Mouse (Mus musculus) midbrain, embryonic 14.5 days (tissue): Measurements from ENCODE around the gene Eps8. TPM values are rescaled to one million over a fixed set of nuclear protein-coding genes. Genes with fewer than 3 reads are reported as not detected.
A peak's percentile ranks its signal among the peaks of the same experiment; 100 is the strongest.

Source experiments
- ATAC-seq: fragments of 200-750 bp; cut with Nextera tagmentation; 2 replicates; pipeline ENCODE4 v1.8.0; 2017; ENCODE audit warnings: moderate number of reproducible peaks, moderate library complexity; ENCODE audit not compliant: low FRiP score, low TSS enrichment
- DNase-seq: peaks from one replicate; pipeline ENCODE4 v3.0.0-alpha.2; 2015
- H3K27ac ChIP-seq: fragments of 300-500 bp; sonication (generic); replicated peaks from 2 replicates; pipeline ENCODE4 v1.5.1; 2014; ENCODE audit warnings: mild to moderate bottlenecking, low read depth, low read length, moderate library complexity
- H3K27me3 ChIP-seq: fragments of 300-500 bp; sonication (generic); 2 replicates; pipeline ENCODE4 v1.6.1; 2014; ENCODE audit warnings: low read length, control low read depth, mixed read lengths; ENCODE audit not compliant: control insufficient read depth, insufficient read depth
- H3K36me3 ChIP-seq: fragments of 300-500 bp; sonication (generic); 2 replicates; pipeline ENCODE4 v1.6.1; 2014; ENCODE audit warnings: low read length, control low read depth; ENCODE audit not compliant: control insufficient read depth, insufficient read depth
- H3K4me1 ChIP-seq: fragments of 300-500 bp; sonication (generic); 2 replicates; pipeline ENCODE4 v1.6.1; 2014; ENCODE audit warnings: mild to moderate bottlenecking, antibody characterized with exemption, low read length, control low read depth; ENCODE audit not compliant: control insufficient read depth, insufficient read depth
- H3K4me2 ChIP-seq: fragments of 300-500 bp; sonication (generic); 2 replicates; pipeline ENCODE4 v1.6.1; 2014; ENCODE audit warnings: mild to moderate bottlenecking, low read length, moderate library complexity
- H3K4me3 ChIP-seq: fragments of 300-500 bp; sonication (generic); replicated peaks from 2 replicates; pipeline ENCODE4 v1.5.1; 2014; ENCODE audit warnings: low read depth, low read length
- H3K9ac ChIP-seq: fragments of 300-500 bp; sonication (generic); replicated peaks from 2 replicates; pipeline ENCODE4 v1.6.1; 2014; ENCODE audit warnings: mild to moderate bottlenecking, low read length, moderate library complexity
- H3K9me3 ChIP-seq: fragments of 300-500 bp; sonication (generic); 2 replicates; pipeline ENCODE4 v1.6.1; 2016; ENCODE audit warnings: low read length, control low read depth, mixed read lengths; ENCODE audit not compliant: control insufficient read depth
- WGBS: fragments of 180-500 bp; shearing (Covaris S2); extraction: QIAGEN DNeasy Blood & Tissue Kit; methylation state at CpG from one replicate; pipeline ENCODE4 v1.1.7; 2014; 5-methylcytosine and 5-hydroxymethylcytosine counted together
- polyA plus RNA-seq: library from polyadenylated mRNA; unstranded; fragments of >200 nt; fragmentation: Nextera tagmentation; extraction: Ambion mirVana; gene quantifications from 2 replicates; pipeline ENCODE4 v1.2.1, GENCODE M21; 2014

Gene Eps8
- polyA plus RNA-seq, 1 experiment from 2014 or later, result 19.2 TPM

DNA sequence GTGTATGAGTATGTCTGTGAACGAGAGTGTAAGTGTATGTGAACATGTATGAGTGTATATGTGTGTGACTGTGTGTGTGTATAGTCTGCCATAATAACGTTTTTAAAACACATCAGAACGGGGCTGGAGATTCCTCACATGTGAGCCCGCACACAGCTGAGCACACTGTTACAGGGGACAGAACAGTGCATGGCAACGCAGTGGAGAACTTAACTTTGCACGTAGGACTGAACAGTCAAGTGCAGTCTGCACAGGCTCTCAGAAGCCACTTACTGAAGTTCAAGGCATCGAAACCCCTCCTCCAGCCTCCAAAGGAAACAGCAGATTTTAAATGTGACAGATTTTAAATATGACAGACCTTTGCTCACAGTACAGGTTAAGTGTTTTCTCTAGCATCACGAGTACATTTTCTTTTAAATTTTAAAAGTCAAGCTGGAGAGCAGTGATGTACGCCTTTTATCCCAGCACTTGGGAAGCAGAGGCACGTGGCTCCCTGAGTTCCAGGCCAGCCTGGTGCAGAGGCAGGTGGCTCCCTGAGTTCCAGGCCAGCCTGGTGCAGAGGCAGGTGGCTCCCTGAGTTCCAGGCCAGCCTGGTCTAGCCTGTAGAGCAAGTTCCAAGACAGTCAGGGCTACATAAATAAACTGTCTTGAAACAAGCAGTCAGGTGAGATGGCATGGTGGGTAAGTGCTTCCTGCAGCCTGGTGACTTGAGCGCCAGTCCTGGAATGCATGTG lies 15.7 kb downstream of the Eps8 start:
- no peaks in the 10 kb centered on the region for H3K9me3 ChIP-seq
- no peak overlapping the region for H3K4me3 ChIP-seq
- H3K4me1 ChIP-seq, result no peaks in the 10 kb centered on the region
- no peak overlapping the region for H3K27ac ChIP-seq
- WGBS, result 92% methylated on average over 11 of the region's 11 CpGs
- no peaks in the 10 kb centered on the region for H3K27me3 ChIP-seq
- no peak for DNase-seq
- no peak overlapping the region for H3K9ac ChIP-seq
- no peak for ATAC-seq
- no peaks in the 10 kb centered on the region for H3K36me3 ChIP-seq
- no peak overlapping the region for H3K4me2 ChIP-seq

GRCm38 (mm10) chr6:137637443-137637842 lies 17.2 kb downstream of the Eps8 start:
- no peak overlapping the region for H3K4me3 ChIP-seq
- 81% methylated on average over 7 of the region's 7 CpGs for WGBS
- H3K9ac ChIP-seq, result no peak overlapping the region
- DNase-seq, result no peak
- H3K9me3 ChIP-seq, result no peaks in the 10 kb centered on the region
- H3K4me1 ChIP-seq, result no peaks in the 10 kb centered on the region
- H3K36me3 ChIP-seq, result no peaks in the 10 kb centered on the region
- no peak overlapping the region for H3K27ac ChIP-seq
- H3K4me2 ChIP-seq, result no peak overlapping the region
- no peaks in the 10 kb centered on the region for H3K27me3 ChIP-seq
- ATAC-seq, result no peak

GRCm38 (mm10) chr6:137636131-137636530 lies 18.5 kb downstream of the Eps8 start:
- H3K4me1 ChIP-seq, result no peaks in the 10 kb centered on the region
- ATAC-seq (no peak), DNase-seq (no peak)
- H3K4me3 ChIP-seq, result no peak overlapping the region
- H3K27ac ChIP-seq, result no peak overlapping the region
- H3K9me3 ChIP-seq, result no peaks in the 10 kb centered on the region
- no peaks in the 10 kb centered on the region for H3K36me3 ChIP-seq
- no peak overlapping the region for H3K9ac ChIP-seq
- no peak overlapping the region for H3K4me2 ChIP-seq
- H3K27me3 ChIP-seq, result no peaks in the 10 kb centered on the region
- 83% methylated on average over 5 of the region's 5 CpGs for WGBS

DNA sequence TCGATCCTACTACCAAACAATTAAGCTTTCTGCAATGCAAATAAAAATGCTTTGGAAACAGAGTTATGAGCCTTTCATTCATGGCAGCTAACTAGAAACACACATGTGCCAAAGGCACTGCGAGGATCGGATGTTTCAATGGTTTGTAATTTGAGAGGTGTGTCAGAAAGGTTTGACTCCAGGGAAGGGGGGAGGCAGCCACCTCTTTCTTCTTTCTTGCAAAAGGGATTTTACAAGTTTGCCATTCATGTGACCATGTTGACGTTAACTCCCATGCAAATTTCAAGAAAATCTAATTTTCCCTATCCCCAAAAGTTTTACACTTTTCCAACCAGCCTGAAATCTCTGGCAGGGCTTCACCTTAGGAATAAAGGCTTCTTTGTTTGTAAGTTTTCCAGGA lies 21.1 kb downstream of the Eps8 start:
- H3K27ac ChIP-seq, result no peak overlapping the region
- no peaks in the 10 kb centered on the region for H3K4me1 ChIP-seq
- H3K9ac ChIP-seq, result no peak overlapping the region
- no peaks in the 10 kb centered on the region for H3K9me3 ChIP-seq
- no peak for DNase-seq
- 52% methylated on average over 4 of the region's 4 CpGs for WGBS
- H3K36me3 ChIP-seq, result no peaks in the 10 kb centered on the region
- ATAC-seq, result no peak
- no peaks in the 10 kb centered on the region for H3K27me3 ChIP-seq
- no peak overlapping the region for H3K4me2 ChIP-seq
- no peak overlapping the region for H3K4me3 ChIP-seq

- H3K9me3 ChIP-seq, result no peaks in the 10 kb centered on the region
These were observed 21.6 kb downstream of the Eps8 start for GRCm38 (mm10) chr6:137633121-137633520.

GRCm38 (mm10) chr6:137630387-137630786 lies 24.3 kb downstream of the Eps8 start:
- Histone ChIP-seq H3K4me2 (no peak overlapping the region), H3K4me3 (no peak overlapping the region), H3K27ac (no peak overlapping the region; the same call in 1 of the 2 replicates), H3K36me3 (no peaks in the 10 kb centered on the region), H3K9ac (no peak overlapping the region), H3K27me3 (no peaks in the 10 kb centered on the region), H3K4me1 (no peaks in the 10 kb centered on the region), H3K9me3 (no peaks in the 10 kb centered on the region)
- no peak; the same call in 1 of the 2 replicates for ATAC-seq
- WGBS, result 90% methylated on average over 13 of the region's 13 CpGs
- DNase-seq, result no peak

More at GRCm38 (mm10) chr6:137633121-137633520, 21.6 kb downstream of the Eps8 start:
- H3K36me3 ChIP-seq, result no peaks in the 10 kb centered on the region
- no peak overlapping the region for H3K4me2 ChIP-seq
- H3K4me1 ChIP-seq, result no peaks in the 10 kb centered on the region
- no peak for DNase-seq
- H3K27ac ChIP-seq, result no peak overlapping the region
- no peak overlapping the region for H3K4me3 ChIP-seq
- H3K27me3 ChIP-seq, result no peaks in the 10 kb centered on the region
- 91% methylated on average over 8 of the region's 8 CpGs for WGBS
- no peak overlapping the region for H3K9ac ChIP-seq
- ATAC-seq, result no peak

DNA sequence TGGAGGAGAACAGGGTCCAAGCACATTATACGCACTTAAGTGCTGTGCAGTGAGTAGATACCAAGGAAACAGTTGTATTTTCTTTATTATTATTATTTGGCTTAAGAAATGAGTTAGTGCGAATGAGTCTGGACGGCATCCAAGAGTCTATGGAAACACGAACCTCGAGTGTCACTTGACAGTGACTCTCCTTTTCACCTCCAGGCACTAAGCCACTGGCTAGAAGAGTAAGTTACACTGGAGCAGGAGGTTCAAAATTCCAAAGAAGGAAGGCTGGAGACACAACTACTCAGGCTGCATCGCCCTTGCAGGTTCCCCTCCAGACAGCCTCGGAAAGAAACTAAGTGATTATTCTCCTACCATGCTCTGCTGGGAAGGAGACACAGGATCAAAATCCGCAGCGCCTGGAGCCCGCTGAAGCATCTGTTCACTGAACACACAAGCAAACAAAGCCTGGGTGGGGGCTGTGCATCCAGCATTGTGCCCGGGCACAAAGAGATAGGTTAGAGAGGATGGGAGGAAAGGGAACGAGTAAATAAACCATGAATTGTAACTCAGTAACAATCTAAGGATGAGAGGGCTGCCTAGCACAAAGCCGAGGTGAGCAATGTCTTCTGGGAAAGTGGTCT lies 25.0 kb downstream of the Eps8 start:
- no peaks in the 10 kb centered on the region for H3K27me3 ChIP-seq
- H3K9ac ChIP-seq, result no peak overlapping the region
- no peaks in the 10 kb centered on the region for H3K4me1 ChIP-seq
- ATAC-seq, result no peak; the same call in 1 of the 2 replicates
- H3K9me3 ChIP-seq, result no peaks in the 10 kb centered on the region
- H3K4me2 ChIP-seq, result 0 out of 2 replicates have a peak overlapping the region, but pooled peaks have one; percentile 18
- H3K27ac ChIP-seq, result no peak overlapping the region; the same call in 1 of the 2 replicates
- no peak overlapping the region for H3K4me3 ChIP-seq
- 34% methylated on average over 13 of the region's 13 CpGs for WGBS
- no peaks in the 10 kb centered on the region for H3K36me3 ChIP-seq
- peak; percentile 61 for DNase-seq

GRCm38 (mm10) chr6:137628715-137629114 lies 26.0 kb downstream of the Eps8 start:
- 92% methylated on average over 6 of the region's 6 CpGs for WGBS

DNA sequence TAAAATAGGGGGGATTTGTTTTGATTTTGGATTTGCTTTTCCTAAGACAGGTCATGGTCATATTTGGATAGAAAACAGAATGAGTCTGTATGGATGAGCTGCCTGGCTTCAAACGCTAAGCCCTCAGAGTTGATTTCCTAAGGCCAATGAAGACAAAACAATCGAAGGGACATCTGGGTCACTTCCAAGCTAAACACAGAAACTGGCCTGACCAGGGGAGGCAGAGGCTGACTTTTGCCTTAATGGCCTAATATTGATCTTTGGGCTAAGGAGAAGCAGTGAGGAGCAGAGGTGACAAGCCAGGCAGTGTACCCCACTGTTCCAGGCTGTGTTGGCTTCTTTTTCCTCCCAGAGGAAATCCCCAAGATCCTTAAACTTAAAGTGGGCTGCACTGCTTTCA lies 33.7 kb downstream of the Eps8 start:
- H3K36me3 ChIP-seq, result no peaks in the 10 kb centered on the region
- no peaks in the 10 kb centered on the region for H3K27me3 ChIP-seq
- no peak overlapping the region for H3K9ac ChIP-seq
- no peaks in the 10 kb centered on the region for H3K4me1 ChIP-seq
- no peak for DNase-seq
- no peak overlapping the region for H3K4me3 ChIP-seq
- H3K9me3 ChIP-seq, result no peaks in the 10 kb centered on the region
- WGBS, result 79% methylated on average over 2 of the region's 2 CpGs
- no peak for ATAC-seq
- H3K4me2 ChIP-seq, result no peak overlapping the region
- H3K27ac ChIP-seq, result no peak overlapping the region

More at GRCm38 (mm10) chr6:137628715-137629114, 26.0 kb downstream of the Eps8 start:
- ATAC-seq (no peak), DNase-seq (no peak)
- Histone ChIP-seq H3K4me2 (no peak overlapping the region), H3K27me3 (no peaks in the 10 kb centered on the region), H3K27ac (no peak overlapping the region), H3K36me3 (no peaks in the 10 kb centered on the region), H3K4me3 (no peak overlapping the region), H3K4me1 (no peaks in the 10 kb centered on the region), H3K9me3 (no peaks in the 10 kb centered on the region), H3K9ac (no peak overlapping the region)
